Mouse (Mus musculus): ENCODE measurements around the gene Naxe.

- TF ChIP-seq CTCF (IDR thresholded peaks at IDR 0.05; ENCODE audit: low read depth, low read length) (no peak), POLR2A (IDR thresholded peaks at IDR 0.05; ENCODE audit: borderline replicate concordance, low read depth, low read length) (no peak)
These were observed 19.1 kb upstream of the Naxe start for GRCm38 (mm10) chr3:88077441-88077840.
